Comparison of ENCODE assay signal across 8 mouse cellular contexts in genomic region chr15:101277351-101277899, GRCm38 (mm10). TPM values are rescaled to one million over a fixed set of nuclear protein-coding genes. Genes with fewer than 3 reads are reported as not detected.
DNase-seq lines count a peak whose midpoint lies in the region; ATAC-seq and TF ChIP-seq lines count a peak whose summit lies in the region.

No protein-coding gene starts in this region.

- no peak overlapping the region for H3K4me2 ChIP-seq in hindbrain, embryonic 16.5 days (ENCODE audit: low read length)
- no peak overlapping the region for H3K4me2 ChIP-seq in midbrain, embryonic 15.5 days

- H3K27ac ChIP-seq in layer of hippocampus, adult 2 months, result peak overlapping the region; percentile 69; the same call in 1 of the 2 replicates
- peak overlapping the region; percentile 36; the same call in 1 of the 2 replicates for H3K27ac ChIP-seq in hindbrain, embryonic 16.5 days (ENCODE audit: low read depth, low read length)
- no peak overlapping the region for H3K27ac ChIP-seq in midbrain, embryonic 15.5 days

- H3K9me3 ChIP-seq in hindbrain, embryonic 16.5 days (ENCODE audit: control insufficient read depth, low read length), result no peaks in the 10 kb centered on the region
- H3K9me3 ChIP-seq in midbrain, embryonic 15.5 days, result no peaks in the 10 kb centered on the region

- H3K4me1 ChIP-seq in hindbrain, embryonic 16.5 days (ENCODE audit: control insufficient read depth, insufficient read depth, low read depth, low read length), result peaks cover 2% of the 10 kb centered on the region; the same call in 1 of the 2 replicates
- H3K4me1 ChIP-seq in midbrain, embryonic 15.5 days, result 0 out of 2 replicates have a peak, but pooled peaks cover 3% of the 10 kb centered on the region

- H3K4me3 ChIP-seq in layer of hippocampus, adult 2 months, result no peak overlapping the region
- H3K4me3 ChIP-seq in hindbrain, embryonic 16.5 days (ENCODE audit: low read length), result no peak overlapping the region
- no peak overlapping the region for H3K4me3 ChIP-seq in midbrain, embryonic 15.5 days

- peak; percentile 86 for ATAC-seq in hindbrain, embryonic 16.5 days
- ATAC-seq in midbrain, embryonic 15.5 days (replicated peaks), result peak; percentile 50; the same call in 1 of the 2 replicates

- H3K36me3 ChIP-seq in hindbrain, embryonic 16.5 days (ENCODE audit: control insufficient read depth, insufficient read depth, low read length), result peaks cover 6% of the 10 kb centered on the region; the same call in 1 of the 2 replicates
- H3K36me3 ChIP-seq in midbrain, embryonic 15.5 days (replicated peaks), result peaks cover 6% of the 10 kb centered on the region; the same call in 1 of the 2 replicates

- no peak overlapping the region for H3K9ac ChIP-seq in hindbrain, embryonic 16.5 days (ENCODE audit: low read depth, low read length)
- no peak overlapping the region for H3K9ac ChIP-seq in midbrain, embryonic 15.5 days

- WGBS in hindbrain, embryonic 16.5 days, result 20% methylated on average over 11 of the region's 11 CpGs
- 11% methylated on average over 11 of the region's 11 CpGs for WGBS in midbrain, embryonic 15.5 days

- no peaks in the 10 kb centered on the region for H3K27me3 ChIP-seq in hindbrain, embryonic 16.5 days (replicated peaks; ENCODE audit: control insufficient read depth, insufficient read depth, low read length)
- no peaks in the 10 kb centered on the region for H3K27me3 ChIP-seq in midbrain, embryonic 15.5 days (replicated peaks)

- DNase-seq in layer of hippocampus, adult 2 months (ENCODE audit: low spot score in 2 of 2), result peak in 1 of 2 experiments; percentile 63
- no peak for DNase-seq in layer of hippocampus, postnatal 25 days (ENCODE audit: extremely low spot score in 1 of 2, low spot score in 1 of 2)
- DNase-seq in embryo, embryonic 11 days, result peak; percentile 64
- DNase-seq in liver, result no peak
- no peak for DNase-seq in ovary, adult 18-20 months (ENCODE audit: low spot score)
- DNase-seq in cerebellum, adult 18-20 months, result no peak

- TF ChIP-seq CTCF in layer of hippocampus, adult 2 months (conservative IDR thresholded peaks at IDR 0.05), result no peak

RNA-seq across cellular contexts. Expression of gene Atg101, which starts 6.6 kb away (rescaled TPM):
- 10 to 100 TPM; 50.6 to 53.3 TPM for total RNA-seq in layer of hippocampus, adult 2 months (2021)
- total RNA-seq in layer of hippocampus, postnatal 25 days (2021), result 10 to 100 TPM; 45.2 to 53.9 TPM
- polyA plus RNA-seq in hindbrain, embryonic 16.5 days (2015; fragmentation: Nextera tagmentation; extraction: Ambion mirVana), result 79.6 and 81.3 TPM in 2 replicates
- 83.9 and 84.3 TPM in 2 replicates for polyA plus RNA-seq in midbrain, embryonic 15.5 days (2015; fragmentation: Nextera tagmentation; extraction: Ambion mirVana)

RNA-seq across cellular contexts. Expression of gene 6030408B16Rik, which starts 15.6 kb away (rescaled TPM):
- total RNA-seq in layer of hippocampus, adult 2 months (2021), result under 1 TPM in 1 of 2 experiments, not detected in 1; 0.54 TPM
- total RNA-seq in layer of hippocampus, postnatal 25 days (2021), result under 1 TPM; 0.22 to 0.42 TPM
- 0.13 and 0.21 TPM in 2 replicates for polyA plus RNA-seq in hindbrain, embryonic 16.5 days (2015; fragmentation: Nextera tagmentation; extraction: Ambion mirVana)
- polyA plus RNA-seq in midbrain, embryonic 15.5 days (2015; fragmentation: Nextera tagmentation; extraction: Ambion mirVana), result 0.28 and 0.45 TPM in 2 replicates

RNA-seq across cellular contexts. Expression of gene Nr4a1, which starts 23.4 kb away (rescaled TPM):
- total RNA-seq in layer of hippocampus, adult 2 months (2021), result 10 to 100 TPM; 39.8 to 54.8 TPM
- 10 to 100 TPM; 50.5 to 62.3 TPM for total RNA-seq in layer of hippocampus, postnatal 25 days (2021)
- 6.8 and 7.2 TPM in 2 replicates for polyA plus RNA-seq in hindbrain, embryonic 16.5 days (2015; fragmentation: Nextera tagmentation; extraction: Ambion mirVana)
- polyA plus RNA-seq in midbrain, embryonic 15.5 days (2015; fragmentation: Nextera tagmentation; extraction: Ambion mirVana), result 4.2 and 4.9 TPM in 2 replicates

RNA-seq across cellular contexts. Expression of gene Grasp, which starts 53.4 kb away (rescaled TPM):
- total RNA-seq in layer of hippocampus, adult 2 months (2021), result 10 to 100 TPM; 79.5 to 82.7 TPM
- total RNA-seq in layer of hippocampus, postnatal 25 days (2021), result 10 to 100 TPM; 73.1 to 77.9 TPM
- polyA plus RNA-seq in hindbrain, embryonic 16.5 days (2015; fragmentation: Nextera tagmentation; extraction: Ambion mirVana), result 1.1 and 1.7 TPM in 2 replicates
- 1.3 and 1.9 TPM in 2 replicates for polyA plus RNA-seq in midbrain, embryonic 15.5 days (2015; fragmentation: Nextera tagmentation; extraction: Ambion mirVana)
